Mouse (Mus musculus): ENCODE measurements at regions not wholly inside any gene's neighbourhood (a gene's known extent, or its start where the extent isn't known, plus 50 kb on each side); places are given as distances from the start of the nearest gene placed in this dataset.

DNA sequence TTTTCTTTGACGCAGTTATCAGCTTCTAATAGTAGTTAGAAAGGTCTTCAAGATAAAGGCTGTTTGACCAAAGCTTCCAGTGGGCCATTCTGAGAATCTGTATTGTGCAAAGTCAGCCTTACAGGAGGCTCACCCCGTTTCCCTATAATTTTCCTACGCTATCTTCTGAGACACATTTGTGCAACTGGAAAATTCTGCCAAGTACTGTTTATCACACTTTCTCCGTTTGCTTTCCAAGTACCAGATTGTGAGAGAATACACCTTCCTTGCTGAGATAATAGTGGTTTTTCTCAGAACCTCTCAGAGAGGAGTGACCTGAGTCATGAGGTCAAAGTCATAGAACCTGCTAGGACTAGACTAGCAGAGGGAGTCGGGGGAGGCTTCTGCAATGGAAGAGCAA is 55.2 kb upstream of the Plcl2 start:
- TF ChIP-seq CTCF (IDR thresholded peaks at IDR 0.05; ENCODE audit: low read depth) (no peak), EP300 (IDR thresholded peaks at IDR 0.05; ENCODE audit: low read depth) (no peak)
